ENCODE assay signal across 46 mouse cellular contexts in the genomic region with DNA sequence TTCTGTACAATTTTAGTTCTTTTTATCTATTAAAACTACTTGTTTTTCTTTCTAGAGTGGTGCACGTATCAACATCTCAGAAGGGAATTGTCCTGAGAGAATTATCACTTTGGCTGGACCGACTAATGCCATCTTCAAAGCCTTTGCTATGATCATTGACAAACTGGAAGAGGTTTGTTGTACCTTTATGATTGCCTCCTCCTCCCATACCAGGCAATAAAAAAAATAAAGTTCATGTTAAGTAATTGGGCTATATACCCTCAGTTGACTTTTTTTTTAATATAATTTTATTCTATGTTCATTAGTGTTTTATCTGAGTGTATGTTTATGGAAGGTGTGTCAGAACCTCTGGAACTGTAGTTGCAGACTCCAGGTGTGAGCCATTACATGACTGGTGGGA. TPM values are rescaled to one million over a fixed set of nuclear protein-coding genes. Genes with fewer than 3 reads are reported as not detected.
"Had no signal": no experiment of that assay in that cellular context is flagged by ENCODE, and none has a peak within 500 bp of the region (broad histone marks: within the 10 kb centered on the region; RNA-seq: fewer than 3 reads in every experiment).

No protein-coding gene starts in this region.

- H3K27ac ChIP-seq: limb, embryonic 10.5 days; limb, embryonic 12.5 days; limb, embryonic 13.5 days; limb, embryonic 15.5 days; liver, embryonic 12.5 days; liver, embryonic 13.5 days; liver, embryonic 14.5 days; liver, embryonic 15.5 days; lung, embryonic 15.5 days; macrophage; midbrain, embryonic 12.5 days; midbrain, embryonic 13.5 days; midbrain, embryonic 15.5 days; neural tube, embryonic 12.5 days had no signal

- H3K4me2 ChIP-seq: limb, embryonic 12.5 days; limb, embryonic 13.5 days; limb, embryonic 15.5 days; liver, embryonic 11.5 days; liver, embryonic 12.5 days; liver, embryonic 13.5 days; liver, embryonic 15.5 days; lung, embryonic 14.5 days; lung, embryonic 15.5 days; midbrain, embryonic 12.5 days; midbrain, embryonic 13.5 days; midbrain, embryonic 15.5 days; neural tube, embryonic 12.5 days had no signal

- DNase-seq: left cerebral cortex, postnatal 4 days; liver; liver, embryonic 13.5 days; liver, postnatal 0 days; lung, adult 18-20 months; lung, adult 2 months; lung, embryonic 14.5 days; lung, postnatal 10 days; lung, postnatal 14 days; lung, postnatal 36 days; lung, postnatal 4 days; midbrain, embryonic 14.5 days had no signal

- H3K4me3 ChIP-seq: limb, embryonic 10.5 days; limb, embryonic 12.5 days; limb, embryonic 13.5 days; limb, embryonic 15.5 days; liver, embryonic 12.5 days; liver, embryonic 13.5 days; liver, embryonic 15.5 days; lung, embryonic 15.5 days; megakaryocyte, embryonic 14.5 days; midbrain, embryonic 12.5 days; midbrain, embryonic 13.5 days; midbrain, embryonic 15.5 days; myocyte; neural tube, embryonic 12.5 days had no signal

- ATAC-seq: liver, embryonic 12.5 days; liver, postnatal 0 days; lung, postnatal 0 days; midbrain, embryonic 13.5 days; midbrain, embryonic 15.5 days; midbrain, embryonic 16.5 days had no signal

- H3K27me3 ChIP-seq: limb, embryonic 12.5 days; limb, embryonic 13.5 days; limb, embryonic 15.5 days; liver, embryonic 12.5 days; liver, embryonic 13.5 days; liver, embryonic 15.5 days; lung, embryonic 15.5 days; megakaryocyte, embryonic 14.5 days; midbrain, embryonic 12.5 days; midbrain, embryonic 13.5 days; midbrain, embryonic 15.5 days; neural tube, embryonic 12.5 days had no signal

- H3K9ac ChIP-seq: limb, embryonic 12.5 days; limb, embryonic 13.5 days; limb, embryonic 15.5 days; liver, embryonic 12.5 days; liver, embryonic 13.5 days; liver, embryonic 14.5 days; liver, embryonic 15.5 days; liver, postnatal 0 days; lung, embryonic 14.5 days; lung, embryonic 15.5 days; midbrain, embryonic 12.5 days; midbrain, embryonic 13.5 days; midbrain, embryonic 15.5 days; neural tube, embryonic 12.5 days had no signal

- H3K9me3 ChIP-seq: limb, embryonic 10.5 days; limb, embryonic 12.5 days; limb, embryonic 13.5 days; limb, embryonic 15.5 days; liver, embryonic 12.5 days; liver, embryonic 13.5 days; liver, embryonic 15.5 days; lung, embryonic 15.5 days; megakaryocyte, embryonic 14.5 days; midbrain, embryonic 12.5 days; midbrain, embryonic 13.5 days; midbrain, embryonic 15.5 days; neural tube, embryonic 12.5 days had no signal

RNA-seq across cellular contexts. Expression of a gene that starts 29.0 kb away (rescaled TPM):
- total RNA-seq: left cerebral cortex, adult 8-10 months; left cerebral cortex, postnatal 10 days; left cerebral cortex, postnatal 14 days; left cerebral cortex, postnatal 25 days; left cerebral cortex, postnatal 36 days; left cerebral cortex, postnatal 4 days; liver, adult 2 months; megakaryocyte progenitor cell, adult 5-6 weeks; megakaryocyte, adult 5-6 weeks; megakaryocyte-erythroid progenitor cell, adult 5-6 weeks; midbrain, postnatal 0 days; monocyte, adult 5-6 weeks had no signal
- polyA plus RNA-seq: limb, embryonic 11.5 days; limb, embryonic 12.5 days; limb, embryonic 14.5 days; liver, adult 2 months; liver, embryonic 11.5 days; liver, embryonic 12.5 days; liver, embryonic 13.5 days; liver, embryonic 14.5 days; liver, embryonic 15.5 days; liver, embryonic 16.5 days; liver, postnatal 0 days; lung, adult 2 months; lung, embryonic 14.5 days; lung, embryonic 15.5 days; lung, embryonic 16.5 days; lung, postnatal 0 days; macrophage; midbrain, embryonic 14.5 days; midbrain, embryonic 16.5 days; myocyte; neural tube, embryonic 12.5 days had no signal

RNA-seq across cellular contexts. Expression of a gene that starts 29.4 kb away (rescaled TPM):
- total RNA-seq: megakaryocyte progenitor cell, adult 5-6 weeks; megakaryocyte, adult 5-6 weeks; megakaryocyte-erythroid progenitor cell, adult 5-6 weeks had no signal
- polyA plus RNA-seq: limb, embryonic 10.5 days; limb, embryonic 11.5 days; midbrain, embryonic 12.5 days; neural tube, embryonic 11.5 days had no signal
